Mouse (Mus musculus): ENCODE measurements around the gene Vmn2r114.

GRCm38 (mm10) chr17:23330657-23331056 is 18.3 kb upstream of the Vmn2r114 start:
- no peak for TF ChIP-seq CTCF (IDR thresholded peaks at IDR 0.05; ENCODE audit: low read depth)
- no peak for TF ChIP-seq EP300 (IDR thresholded peaks at IDR 0.05; ENCODE audit: low read depth)
